Mouse (Mus musculus) embryonic fibroblast, embryonic 13.5 days (primary cell): ENCODE measurements around the gene Ppfia1.

ENCODE experiments used
- CTCF ChIP-seq: IDR thresholded peaks from 2 replicates; pipeline ENCODE4 v1.5.1; 2011; ENCODE audit warnings: mild to moderate bottlenecking, control low read depth, low read length, moderate library complexity, borderline replicate concordance; ENCODE audit not compliant: insufficient read depth
- POLR2A ChIP-seq: IDR thresholded peaks from 2 replicates; pipeline ENCODE4 v1.6.1; 2011; ENCODE audit warnings: low read depth, mild to moderate bottlenecking, control low read depth, low read length, moderate library complexity

DNA sequence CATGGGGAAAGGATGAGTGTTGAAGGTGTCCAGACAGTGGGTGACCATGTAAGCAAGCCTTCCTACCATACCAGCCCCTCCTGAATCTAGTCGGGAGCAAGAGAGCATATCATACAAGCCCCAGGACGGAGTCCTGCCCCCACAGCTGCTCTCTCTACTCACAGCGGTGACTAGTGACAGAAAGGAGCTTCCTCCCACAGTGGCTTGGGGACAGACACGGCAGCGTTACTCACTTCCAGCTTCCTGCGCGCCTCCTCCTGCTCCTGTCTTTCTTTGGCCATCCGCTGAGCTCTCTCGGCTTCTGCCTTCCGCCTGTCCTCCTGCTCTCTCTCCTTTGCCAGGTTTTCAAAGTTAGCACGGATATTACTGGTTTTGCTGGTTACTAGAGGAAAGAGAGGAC is 112.1 kb downstream of the Ppfia1 start:
- TF ChIP-seq POLR2A (no peak), CTCF (no peak)
